Mouse (Mus musculus): Measurements from ENCODE around the gene Fgf3. TPM values are rescaled to one million over a fixed set of nuclear protein-coding genes. Genes with fewer than 3 reads are reported as not detected.

The Fgf3 gene
- polyA plus RNA-seq, 1 experiment = not detected

- Histone ChIP-seq H3K27ac (ENCODE audit: insufficient read depth, low read depth, low read length) (no peak overlapping the region), H3K4me3 (ENCODE audit: insufficient read depth, low read depth, low read length) (no peak overlapping the region), H3K4me1 (ENCODE audit: control insufficient read depth, insufficient read depth, low read length) (no peaks in the 10 kb centered on the region)
- TF ChIP-seq CTCF (IDR thresholded peaks at IDR 0.05; ENCODE audit: insufficient read depth, low read depth, low read length) (no peak), POLR2A (IDR thresholded peaks at IDR 0.05; ENCODE audit: insufficient read depth, low read depth, low read length) (no peak)
- WGBS = 67% methylated on average over 6 of the region's 6 CpGs
These were observed 30.8 kb upstream of the Fgf3 start for GRCm38 (mm10) chr7:144807036-144807435.

DNA sequence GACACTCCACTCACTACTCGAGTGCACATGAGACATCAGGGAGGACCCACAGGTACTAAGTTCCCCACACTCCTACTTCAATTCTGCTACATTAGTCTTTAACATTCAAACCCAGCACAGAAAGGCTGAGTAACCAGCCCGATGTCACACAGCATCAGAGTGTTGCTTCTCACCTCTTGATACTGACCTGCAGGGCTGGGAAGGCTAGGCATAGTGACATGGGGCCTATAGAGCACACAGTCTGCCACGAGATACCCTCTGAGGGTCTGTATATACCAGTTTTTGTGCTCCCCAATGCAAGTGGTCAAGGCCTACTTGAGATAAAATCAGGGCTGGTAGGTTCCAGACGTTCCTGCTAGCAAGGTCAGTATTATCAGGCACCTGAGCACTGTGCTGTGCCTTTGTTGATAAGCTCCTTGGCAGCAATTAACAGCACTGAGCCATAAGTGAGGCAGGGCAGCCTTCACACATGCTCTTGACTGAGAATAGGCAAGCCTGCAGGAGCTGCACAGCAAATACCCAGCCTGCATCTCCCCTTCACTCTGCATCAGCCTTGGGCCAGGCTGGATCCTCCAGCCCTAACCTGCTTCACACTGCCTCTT is 29.8 kb upstream of the Fgf3 start:
- 83% methylated on average over 4 of the region's 4 CpGs for WGBS
- Histone ChIP-seq H3K4me1 (ENCODE audit: control insufficient read depth, insufficient read depth, low read length) (no peaks in the 10 kb centered on the region), H3K4me3 (ENCODE audit: insufficient read depth, low read depth, low read length) (no peak overlapping the region), H3K27ac (ENCODE audit: insufficient read depth, low read depth, low read length) (no peak overlapping the region)
- TF ChIP-seq POLR2A (IDR thresholded peaks at IDR 0.05; ENCODE audit: insufficient read depth, low read depth, low read length) = no peak
- no peak for TF ChIP-seq CTCF (IDR thresholded peaks at IDR 0.05; ENCODE audit: insufficient read depth, low read depth, low read length)

- no peaks in the 10 kb centered on the region for H3K4me1 ChIP-seq (ENCODE audit: control insufficient read depth, insufficient read depth, low read length)
- no peak overlapping the region for H3K27ac ChIP-seq (ENCODE audit: insufficient read depth, low read depth, low read length)
- TF ChIP-seq CTCF (IDR thresholded peaks at IDR 0.05; ENCODE audit: insufficient read depth, low read depth, low read length) (no peak), POLR2A (IDR thresholded peaks at IDR 0.05; ENCODE audit: insufficient read depth, low read depth, low read length) (no peak)
- no peak overlapping the region for H3K4me3 ChIP-seq (ENCODE audit: insufficient read depth, low read depth, low read length)
- 63% methylated on average over 4 of the region's 4 CpGs for WGBS
These were observed 26.4 kb upstream of the Fgf3 start for GRCm38 (mm10) chr7:144811521-144811920.

- TF ChIP-seq CTCF (IDR thresholded peaks at IDR 0.05; ENCODE audit: insufficient read depth, low read depth, low read length) (no peak), POLR2A (IDR thresholded peaks at IDR 0.05; ENCODE audit: insufficient read depth, low read depth, low read length) (no peak)
- Histone ChIP-seq H3K4me1 (ENCODE audit: control insufficient read depth, insufficient read depth, low read length) (no peaks in the 10 kb centered on the region), H3K27ac (ENCODE audit: insufficient read depth, low read depth, low read length) (no peak overlapping the region), H3K4me3 (ENCODE audit: insufficient read depth, low read depth, low read length) (no peak overlapping the region)
- 51% methylated on average over 7 of the region's 7 CpGs for WGBS
These were observed 16.0 kb upstream of the Fgf3 start for GRCm38 (mm10) chr7:144821901-144822300.

DNA sequence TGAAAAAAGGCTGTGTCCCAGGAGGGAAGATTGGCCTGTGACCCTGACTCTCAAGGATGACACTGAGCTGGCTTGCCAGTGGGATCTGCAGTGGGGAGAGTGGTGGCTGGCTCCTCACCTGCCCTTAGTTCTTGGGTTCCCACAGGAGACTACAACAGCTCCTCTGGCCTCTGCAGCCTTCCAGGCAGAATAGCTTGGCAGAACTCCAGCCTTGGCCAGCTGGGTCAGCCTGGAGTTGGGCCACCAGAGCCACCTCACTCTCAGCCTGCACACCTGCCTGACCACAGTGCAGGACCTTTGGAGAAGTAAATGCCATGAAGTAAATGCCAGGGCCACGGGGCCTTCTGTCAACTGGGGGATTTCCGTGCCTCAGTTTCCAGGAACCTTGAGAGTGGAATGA is 13.9 kb upstream of the Fgf3 start:
- Histone ChIP-seq H3K4me3 (ENCODE audit: insufficient read depth, low read depth, low read length) (no peak overlapping the region), H3K27ac (ENCODE audit: insufficient read depth, low read depth, low read length) (no peak overlapping the region), H3K4me1 (ENCODE audit: control insufficient read depth, insufficient read depth, low read length) (no peaks in the 10 kb centered on the region)
- TF ChIP-seq POLR2A (IDR thresholded peaks at IDR 0.05; ENCODE audit: insufficient read depth, low read depth, low read length) (no peak), CTCF (IDR thresholded peaks at IDR 0.05; ENCODE audit: insufficient read depth, low read depth, low read length) (no peak)
- WGBS = 81% methylated on average over 2 of the region's 2 CpGs

DNA sequence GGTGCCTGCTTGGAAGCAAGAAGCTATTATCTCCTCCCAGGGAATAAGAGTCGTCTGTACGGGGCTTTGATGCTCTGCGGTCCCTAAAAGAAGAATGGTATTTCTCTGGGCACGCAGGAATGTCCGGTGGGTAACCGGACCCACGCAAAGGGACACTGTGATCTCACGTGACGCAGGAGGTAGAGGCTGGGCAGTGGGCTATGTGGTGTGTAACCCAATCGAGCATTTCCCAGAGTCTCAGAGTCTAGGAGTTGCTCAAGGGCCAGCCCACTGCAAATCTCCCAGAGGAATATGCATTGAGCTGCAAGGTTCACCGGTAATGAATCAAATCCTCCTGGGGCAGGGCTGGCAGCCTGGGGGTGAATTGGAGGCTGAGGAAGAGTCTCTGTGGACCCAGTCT is 9.5 kb upstream of the Fgf3 start:
- H3K4me3 ChIP-seq (ENCODE audit: insufficient read depth, low read depth, low read length) = no peak overlapping the region
- 55% methylated on average over 11 of the region's 11 CpGs for WGBS

DNA sequence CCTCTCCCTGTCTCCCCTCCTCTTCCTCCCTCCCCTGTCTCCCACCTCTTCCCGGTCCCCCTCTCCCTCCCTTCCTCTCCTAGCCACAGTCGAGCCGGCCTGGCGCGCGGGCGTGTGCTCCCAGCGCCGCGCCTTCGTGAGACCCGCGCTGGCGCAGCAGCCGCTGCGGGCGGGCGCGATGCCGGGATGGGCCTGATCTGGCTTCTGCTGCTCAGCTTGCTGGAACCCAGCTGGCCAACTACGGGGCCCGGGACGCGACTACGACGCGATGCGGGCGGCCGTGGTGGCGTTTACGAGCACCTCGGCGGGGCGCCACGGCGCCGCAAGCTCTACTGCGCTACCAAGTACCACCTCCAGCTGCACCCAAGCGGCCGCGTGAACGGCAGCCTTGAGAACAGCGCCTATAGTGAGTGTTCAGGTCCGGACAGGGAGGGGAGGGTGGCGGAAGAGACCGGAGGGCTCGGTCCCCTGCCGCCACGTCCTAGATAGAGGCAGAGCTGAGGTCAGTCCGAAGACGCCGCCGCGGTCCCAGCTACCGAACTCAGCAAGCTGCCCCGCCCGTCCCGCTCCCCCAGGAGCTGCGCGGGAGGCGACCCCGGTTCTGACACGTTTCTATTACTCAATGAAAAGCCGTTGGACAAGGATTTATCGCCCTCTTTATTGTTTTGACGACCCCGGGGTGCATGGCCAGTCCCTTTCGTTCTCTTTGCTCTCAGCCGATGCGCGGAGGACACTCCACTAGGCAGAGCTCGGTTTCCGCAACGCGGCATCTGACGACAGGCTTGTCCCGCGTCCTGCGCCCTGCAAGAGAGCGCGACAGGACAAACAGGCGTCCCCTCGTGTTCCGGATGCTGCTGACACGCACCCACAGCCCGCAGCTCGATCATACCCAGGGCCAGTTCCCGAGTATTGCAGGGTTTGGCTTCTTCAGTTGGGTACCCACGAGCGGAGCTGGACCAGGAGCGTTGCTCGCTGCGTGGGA is 930 bp downstream of the Fgf3 start:
- Histone ChIP-seq H3K4me3 (ENCODE audit: insufficient read depth, low read depth, low read length) (peak overlapping the region; percentile 36), H3K27ac (ENCODE audit: insufficient read depth, low read depth, low read length) (no peak overlapping the region)

More for the DNA sequence above, 9.5 kb upstream of the Fgf3 start:
- Histone ChIP-seq H3K27ac (ENCODE audit: insufficient read depth, low read depth, low read length) (no peak overlapping the region), H3K4me1 (ENCODE audit: control insufficient read depth, insufficient read depth, low read length) (no peaks in the 10 kb centered on the region)
- TF ChIP-seq POLR2A (IDR thresholded peaks at IDR 0.05; ENCODE audit: insufficient read depth, low read depth, low read length) (no peak), CTCF (IDR thresholded peaks at IDR 0.05; ENCODE audit: insufficient read depth, low read depth, low read length) (no peak)

DNA sequence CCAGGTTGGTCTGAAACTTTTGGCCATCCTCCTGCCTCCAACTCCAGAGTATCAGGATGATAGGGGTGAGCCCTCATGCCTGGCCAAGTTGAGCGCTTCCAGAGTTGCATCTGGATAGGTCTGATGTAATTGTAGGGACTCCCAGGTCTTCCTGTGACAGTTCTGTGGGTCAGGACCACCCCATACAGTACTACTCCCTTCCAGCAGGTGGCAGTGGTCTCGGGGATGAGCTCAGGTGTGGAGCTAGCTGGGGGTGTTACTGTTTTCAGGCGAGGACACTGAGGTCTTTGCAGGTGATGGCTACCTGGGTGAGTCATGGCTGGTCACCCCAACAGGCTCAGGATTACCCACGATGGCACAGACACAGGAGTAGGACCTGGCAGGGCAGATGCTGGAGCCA is 8.3 kb downstream of the Fgf3 start:
- H3K27ac ChIP-seq (ENCODE audit: insufficient read depth, low read depth, low read length) = no peak overlapping the region
- TF ChIP-seq CTCF (IDR thresholded peaks at IDR 0.05; ENCODE audit: insufficient read depth, low read depth, low read length) (peak; percentile 35; the same call in 1 of the 2 replicates), POLR2A (IDR thresholded peaks at IDR 0.05; ENCODE audit: insufficient read depth, low read depth, low read length) (no peak)
- H3K4me1 ChIP-seq (ENCODE audit: control insufficient read depth, insufficient read depth, low read length) = no peaks in the 10 kb centered on the region
- WGBS = 39% methylated on average over 4 of the region's 4 CpGs
- no peak overlapping the region for H3K4me3 ChIP-seq (ENCODE audit: insufficient read depth, low read depth, low read length)

More for the DNA sequence above, 930 bp downstream of the Fgf3 start:
- WGBS = under 1% methylated on average over 94 of the region's 94 CpGs
- TF ChIP-seq CTCF (IDR thresholded peaks at IDR 0.05; ENCODE audit: insufficient read depth, low read depth, low read length) (no peak), POLR2A (IDR thresholded peaks at IDR 0.05; ENCODE audit: insufficient read depth, low read depth, low read length) (no peak)
- peaks cover 11% of the 10 kb centered on the region for H3K4me1 ChIP-seq (ENCODE audit: control insufficient read depth, insufficient read depth, low read length)

DNA sequence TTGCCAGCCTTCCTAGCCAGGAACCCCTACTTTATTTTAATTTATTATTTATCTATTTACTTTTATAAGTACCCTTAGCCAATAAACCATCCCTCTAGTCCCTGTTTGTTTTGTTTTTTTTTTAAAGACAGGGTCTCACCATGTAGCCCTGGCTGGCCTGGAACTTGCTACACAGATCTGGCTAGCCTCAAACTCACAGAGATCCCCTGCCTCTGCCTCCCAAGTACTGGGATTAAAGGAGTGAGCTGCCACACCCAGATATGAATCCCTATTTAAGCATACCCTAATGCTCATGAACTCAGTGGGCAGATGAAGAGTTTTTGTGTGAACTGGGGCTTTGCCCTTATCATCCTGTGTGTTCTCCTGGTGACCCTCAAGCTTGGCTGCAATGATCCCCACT is 9.2 kb downstream of the Fgf3 start, which contains the start of gene Fgf4:
Gene Fgf4 (plus strand): TSS at position 301 of the 400 bp plus-strand sequence.
- no peak within 1 kb of the TSS for H3K27ac ChIP-seq (ENCODE audit: insufficient read depth, low read depth, low read length)
- no peak for TF ChIP-seq CTCF (IDR thresholded peaks at IDR 0.05; ENCODE audit: insufficient read depth, low read depth, low read length)
- TF ChIP-seq POLR2A (IDR thresholded peaks at IDR 0.05; ENCODE audit: insufficient read depth, low read depth, low read length) = no peak
- H3K4me3 ChIP-seq (ENCODE audit: insufficient read depth, low read depth, low read length) = no peak within 1 kb of the TSS
- no peaks in the 10 kb centered on the region for H3K4me1 ChIP-seq (ENCODE audit: control insufficient read depth, insufficient read depth, low read length)
